Mouse (Mus musculus) left cerebral cortex, adult 18-20 months (tissue): ENCODE data around the gene Sema3e. TPM values are rescaled to one million over a fixed set of nuclear protein-coding genes. Genes with fewer than 3 reads are reported as not detected.

Source experiments
- DNase-seq, 2 experiments: peaks; one replicate each; pipeline ENCODE4 v3.0.0; 2021 to 2022; ENCODE audit warnings: low spot score in 2 of 2, mixed read lengths in 1 of 2
- total RNA-seq, 2 experiments: library from RNA; stranded (reverse); gene quantifications; 2 replicates each; pipeline ENCODE4 v1.2.3; 2021

Gene Sema3e
- total RNA-seq, 2 experiments from 2014 or later = 12.1 to 13.8 TPM

GRCm38 (mm10) chr5:14198344-14199040, 173.4 kb downstream of the Sema3e start:
- no peak for DNase-seq

- DNase-seq = no peak
Measured at GRCm38 (mm10) chr5:14206794-14207193, 181.7 kb downstream of the Sema3e start.

GRCm38 (mm10) chr5:14209962-14210361, 184.9 kb downstream of the Sema3e start:
- DNase-seq = no peak

- no peak for DNase-seq
Measured at GRCm38 (mm10) chr5:14216211-14216610, 191.1 kb downstream of the Sema3e start.

GRCm38 (mm10) chr5:14218677-14219076, 193.6 kb downstream of the Sema3e start:
- peak; percentile 20 to 38 for DNase-seq

GRCm38 (mm10) chr5:14224509-14224908, 199.4 kb downstream of the Sema3e start:
- no peak for DNase-seq

- no peak for DNase-seq
Measured at GRCm38 (mm10) chr5:14231027-14231426, 206.0 kb downstream of the Sema3e start.

- peak; percentile 15 to 21 for DNase-seq
Measured at GRCm38 (mm10) chr5:14252583-14252982, 227.5 kb downstream of the Sema3e start.

- peak in 1 of 2 experiments; percentile 51 for DNase-seq
Measured at GRCm38 (mm10) chr5:14253328-14253727, 228.3 kb downstream of the Sema3e start.

- DNase-seq = no peak
Measured at GRCm38 (mm10) chr5:14260156-14260555, 235.1 kb downstream of the Sema3e start.

- no peak for DNase-seq
Measured at GRCm38 (mm10) chr5:14267400-14267799, 242.3 kb downstream of the Sema3e start.

Other genes with a start within 250 kb of the Sema3e start
- not detected for gene Speer3, start 233.7 kb upstream of the Sema3e start, total RNA-seq